Mouse (Mus musculus): ENCODE measurements around the gene Smok2b.
"Not testable (repeated sequence)": the region's sequence is repeated elsewhere in the genome, so short reads cannot be mapped to it uniquely, and the experiment has no call there.

The Smok2b gene

DNA sequence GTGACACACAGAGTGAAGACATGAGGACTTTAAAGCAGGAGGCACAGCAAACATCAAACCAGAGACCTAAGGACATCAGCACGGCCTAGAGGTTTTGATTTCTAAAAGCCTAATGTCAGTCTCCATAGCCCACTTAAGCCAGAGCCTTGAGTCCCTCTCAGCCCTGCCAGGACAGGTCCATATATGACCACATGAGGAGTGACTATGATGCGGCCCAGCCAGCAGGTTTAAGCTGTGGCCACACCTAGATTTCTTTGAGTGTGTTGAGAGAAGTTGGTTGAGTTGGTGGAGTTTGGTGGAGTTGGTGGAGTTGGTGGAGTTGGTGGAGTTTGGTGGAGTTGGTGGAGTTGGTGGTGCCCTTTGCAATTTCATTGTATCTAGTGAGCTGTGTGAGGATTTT is at the start of gene Smok2b:
Gene Smok2b (plus strand): TSS at position 301 of the 400 bp plus-strand sequence.
- not testable (repeated sequence) for DNase-seq (ENCODE audit: low read depth)

DNA sequence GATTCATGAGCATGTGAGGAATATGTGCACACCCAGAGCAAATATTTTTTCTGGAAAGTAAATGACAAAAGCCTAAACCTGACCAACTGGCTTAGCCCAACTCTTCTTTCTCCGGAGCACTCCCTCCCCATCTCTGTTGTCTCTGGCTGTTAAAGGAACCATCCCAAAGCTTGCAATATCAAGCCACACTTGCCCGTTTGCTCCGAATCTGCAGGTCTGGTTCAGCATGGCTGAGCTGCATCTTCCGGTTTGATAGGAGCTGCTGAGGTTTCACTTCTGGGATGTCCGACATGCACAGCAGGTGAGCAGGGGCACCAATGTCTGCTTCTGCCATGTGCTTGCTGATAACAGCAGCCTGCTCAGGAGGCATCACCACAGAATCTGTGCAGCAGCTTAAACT is 49.6 kb upstream of the Smok2b start:
- not testable (repeated sequence) for DNase-seq (ENCODE audit: low read depth)

DNA sequence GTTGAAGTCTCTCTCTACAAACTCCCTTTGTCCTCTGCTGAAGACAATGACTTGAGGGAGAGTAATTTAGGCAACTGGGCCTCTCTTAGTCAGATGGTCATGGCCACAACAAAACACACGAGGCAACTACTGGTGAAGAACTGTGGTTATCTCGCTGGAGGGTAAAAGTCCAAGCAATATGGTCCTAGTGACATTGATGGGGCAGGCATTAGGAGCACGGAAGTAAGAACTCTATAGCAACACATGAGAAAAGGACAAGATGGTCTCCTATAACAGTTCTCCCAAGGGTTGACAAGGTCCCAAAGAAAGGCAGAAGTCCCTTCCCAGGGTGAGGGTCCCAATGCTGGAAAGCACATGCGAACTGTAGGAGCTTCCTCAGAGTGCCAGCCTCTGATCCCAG is 47.3 kb upstream of the Smok2b start:
- DNase-seq (ENCODE audit: low read depth): not testable (repeated sequence)

DNA sequence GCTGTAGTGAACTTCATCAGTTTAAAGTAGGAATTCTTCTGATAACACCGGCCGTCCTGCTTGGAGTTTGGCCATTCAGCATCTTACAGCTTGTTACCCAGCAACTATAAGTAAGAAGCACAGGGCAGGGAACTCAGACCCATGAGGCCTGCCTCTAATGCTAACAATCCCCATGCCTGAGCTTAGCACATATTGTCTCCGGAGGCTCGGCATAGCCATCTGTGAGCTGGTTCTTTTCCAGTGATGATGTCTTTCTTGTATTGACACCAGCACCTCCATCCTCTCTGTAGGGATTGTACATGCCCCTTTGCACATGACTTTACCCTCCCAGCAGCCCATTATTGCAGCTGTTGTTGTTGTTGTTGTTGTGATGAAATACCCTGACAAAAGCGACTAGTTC is 45.5 kb upstream of the Smok2b start:
- DNase-seq (ENCODE audit: low read depth): not testable (repeated sequence)

DNA sequence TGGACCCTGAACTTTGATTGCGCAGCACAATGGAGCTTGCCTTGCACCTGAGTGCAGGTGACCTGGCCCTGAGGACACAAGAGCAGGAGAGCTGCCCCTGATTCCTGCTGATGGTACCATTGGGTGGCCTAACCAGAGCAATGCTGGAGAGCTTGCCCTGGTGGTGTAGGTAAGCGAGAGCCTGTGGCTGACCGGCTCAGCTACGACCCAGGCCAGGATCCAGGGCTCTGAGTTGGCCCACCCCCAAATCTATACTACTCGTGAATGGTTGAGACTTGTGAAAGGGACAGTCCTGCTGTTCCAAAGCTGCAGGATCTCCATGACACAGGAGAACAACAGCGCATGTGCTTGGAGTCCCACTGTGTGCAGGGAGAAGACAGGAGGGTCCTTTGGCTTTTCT is 43.5 kb upstream of the Smok2b start:
- DNase-seq (ENCODE audit: low read depth): not testable (repeated sequence)

DNA sequence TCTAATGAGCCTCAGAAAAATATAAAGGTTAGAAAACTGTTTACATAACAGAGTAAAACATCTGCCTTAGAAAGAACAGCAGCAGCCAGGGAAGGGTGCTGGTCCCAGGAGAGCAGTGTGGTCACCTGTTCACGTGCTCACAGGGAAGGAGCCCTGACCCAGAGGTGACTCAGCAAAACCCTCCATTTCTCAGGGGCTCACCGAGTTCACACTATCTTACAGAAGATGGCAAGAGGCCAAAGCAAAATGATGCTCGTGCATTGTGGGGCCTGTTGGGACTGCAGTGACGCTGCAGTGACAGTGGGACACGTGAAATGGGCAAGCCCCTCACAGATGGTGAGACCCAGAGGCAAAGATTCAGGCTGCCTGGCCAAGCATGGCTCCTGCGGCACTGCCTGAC is 42.4 kb upstream of the Smok2b start:
- DNase-seq (ENCODE audit: low read depth): not testable (repeated sequence)

DNA sequence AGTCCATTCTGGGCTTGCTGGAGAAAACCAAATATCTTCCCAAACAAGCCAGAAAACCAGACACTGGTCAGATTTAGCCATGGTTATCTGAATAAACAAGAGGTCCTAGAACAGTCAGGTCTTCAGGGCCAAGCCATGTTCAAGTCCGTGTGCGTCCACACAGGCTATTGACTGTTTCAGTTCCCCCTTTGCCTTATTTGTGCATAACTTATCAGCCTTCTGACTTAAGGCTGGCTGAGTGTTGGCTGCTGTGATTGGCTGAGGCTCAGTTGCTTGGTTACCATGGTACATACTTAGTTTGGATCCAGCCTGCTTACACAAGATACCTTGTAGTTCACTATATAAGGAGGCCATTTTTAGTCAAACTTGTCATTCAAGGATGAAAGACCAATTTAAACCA is 41.2 kb upstream of the Smok2b start:
- DNase-seq (ENCODE audit: low read depth): not testable (repeated sequence)

DNA sequence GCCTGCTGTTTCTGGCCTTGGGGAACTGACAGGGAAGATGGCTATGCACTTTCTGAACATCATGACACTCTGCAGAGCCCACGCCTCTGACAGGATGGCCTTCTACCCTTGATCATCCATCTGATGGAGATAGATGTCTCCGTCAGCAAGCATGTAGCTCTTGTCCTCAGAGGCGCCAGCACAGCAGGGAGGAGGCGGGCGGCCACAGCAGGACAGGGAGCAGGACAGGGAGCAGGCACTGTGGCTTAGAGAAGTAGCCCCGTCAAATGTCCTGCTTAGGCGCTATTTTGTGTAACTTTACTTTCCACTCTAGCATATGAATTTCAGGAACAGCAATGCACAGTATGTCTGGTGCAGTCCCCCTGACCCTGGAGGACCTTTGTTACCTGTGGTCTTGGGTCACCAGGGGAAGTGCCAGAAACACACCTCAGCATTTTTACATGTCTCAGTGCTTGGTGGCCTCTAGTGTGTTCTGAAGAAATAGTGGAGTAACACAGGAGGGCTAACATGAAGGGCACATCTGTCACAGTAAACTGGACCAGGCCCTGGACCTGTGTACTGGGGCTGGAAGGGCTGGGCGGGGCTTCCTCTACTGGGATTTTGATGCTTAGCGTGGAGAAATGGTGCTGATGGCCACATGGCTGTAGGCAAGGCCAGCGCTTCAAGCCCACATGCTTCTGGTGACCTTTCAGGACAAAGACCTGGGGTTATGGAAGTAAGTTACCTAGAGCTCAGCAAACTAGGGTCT is 39.0 kb upstream of the Smok2b start:
- DNase-seq (ENCODE audit: low read depth): not testable (repeated sequence)

DNA sequence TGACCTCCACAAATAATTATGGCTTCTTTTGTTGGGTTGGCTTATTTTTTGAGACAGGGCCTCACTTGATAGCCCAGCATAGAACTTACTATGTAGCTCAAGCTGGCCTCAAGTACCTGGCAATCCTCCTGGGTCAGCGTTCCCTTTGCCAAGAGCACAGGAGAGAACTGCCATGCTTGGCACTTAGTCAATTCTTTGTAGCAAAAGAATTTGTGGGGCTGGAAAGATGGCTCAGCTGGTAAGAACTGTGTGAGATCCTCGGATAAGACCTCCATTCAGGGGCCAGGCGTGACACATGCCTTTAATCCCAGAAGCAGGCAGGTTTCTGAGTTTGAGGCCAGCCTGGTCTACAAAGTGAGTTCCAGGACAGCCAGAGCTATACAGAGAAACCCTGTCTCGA is 33.6 kb upstream of the Smok2b start:
- DNase-seq (ENCODE audit: low read depth): not testable (repeated sequence)

DNA sequence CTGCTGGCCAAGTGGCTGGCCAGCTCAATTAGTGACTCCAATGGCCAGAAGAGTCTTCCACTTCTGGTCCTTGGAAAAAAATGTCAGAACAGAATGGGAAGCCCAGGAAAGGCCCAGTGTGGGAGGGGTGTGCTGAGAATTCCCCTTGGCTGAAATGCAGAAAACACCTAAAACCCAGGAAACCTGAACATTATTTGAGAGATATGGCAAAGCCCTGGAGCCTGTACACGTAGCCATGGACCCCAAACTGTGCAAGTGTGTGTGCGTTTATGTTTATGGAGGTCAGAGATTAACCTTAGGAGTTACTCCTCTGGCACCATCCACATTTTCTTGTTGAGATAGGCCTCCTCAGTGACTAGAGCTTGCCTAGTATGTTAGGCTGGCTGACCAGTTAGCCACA is 31.2 kb upstream of the Smok2b start:
- DNase-seq (ENCODE audit: low read depth): not testable (repeated sequence)

DNA sequence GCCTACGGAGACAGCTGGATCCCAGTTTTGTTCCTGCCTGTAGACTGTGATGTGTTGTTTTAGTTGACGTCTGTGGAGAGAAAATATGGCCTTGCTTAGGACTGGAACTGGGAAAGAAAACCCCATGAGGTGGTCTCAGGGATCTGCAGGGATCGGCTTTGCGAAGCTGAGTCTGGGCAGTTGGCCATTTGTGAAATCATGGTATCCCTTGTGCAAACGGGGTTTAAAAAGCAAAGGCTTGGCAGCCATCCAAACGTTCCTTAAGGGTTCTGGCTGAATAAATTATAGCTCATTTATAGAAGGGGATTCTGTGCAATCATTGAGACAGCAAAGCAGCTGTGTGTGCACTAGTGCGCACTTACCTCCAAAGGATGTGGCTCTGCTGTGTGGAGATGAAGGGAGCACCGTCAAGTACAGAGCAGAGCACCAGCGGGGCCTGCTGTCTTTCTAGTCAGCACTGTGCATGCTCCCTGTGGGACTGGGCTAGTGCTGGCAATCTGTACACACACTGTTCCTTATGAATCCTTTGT is 30.1 kb upstream of the Smok2b start:
- peak; percentile 54 for DNase-seq (ENCODE audit: low read depth)

DNA sequence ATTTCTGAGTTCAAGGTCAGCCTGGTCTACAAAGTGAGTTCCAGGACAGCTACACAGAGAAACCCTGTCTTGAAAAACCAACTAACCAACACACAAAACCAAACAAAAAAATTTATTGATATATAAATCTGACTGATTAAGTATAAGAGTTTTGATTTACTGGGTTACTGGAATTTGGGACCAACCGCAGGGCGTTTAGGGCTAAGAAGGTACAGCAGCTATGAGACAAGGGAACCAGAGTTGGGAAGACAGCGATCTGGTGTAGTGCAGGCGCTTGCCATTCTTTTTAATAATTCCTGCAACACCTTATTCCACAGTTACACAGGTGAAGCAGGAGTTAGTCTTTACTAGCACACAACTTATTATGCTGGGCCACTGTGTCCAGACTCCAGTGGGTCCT is 28.5 kb upstream of the Smok2b start:
- DNase-seq (ENCODE audit: low read depth): not testable (repeated sequence)

DNA sequence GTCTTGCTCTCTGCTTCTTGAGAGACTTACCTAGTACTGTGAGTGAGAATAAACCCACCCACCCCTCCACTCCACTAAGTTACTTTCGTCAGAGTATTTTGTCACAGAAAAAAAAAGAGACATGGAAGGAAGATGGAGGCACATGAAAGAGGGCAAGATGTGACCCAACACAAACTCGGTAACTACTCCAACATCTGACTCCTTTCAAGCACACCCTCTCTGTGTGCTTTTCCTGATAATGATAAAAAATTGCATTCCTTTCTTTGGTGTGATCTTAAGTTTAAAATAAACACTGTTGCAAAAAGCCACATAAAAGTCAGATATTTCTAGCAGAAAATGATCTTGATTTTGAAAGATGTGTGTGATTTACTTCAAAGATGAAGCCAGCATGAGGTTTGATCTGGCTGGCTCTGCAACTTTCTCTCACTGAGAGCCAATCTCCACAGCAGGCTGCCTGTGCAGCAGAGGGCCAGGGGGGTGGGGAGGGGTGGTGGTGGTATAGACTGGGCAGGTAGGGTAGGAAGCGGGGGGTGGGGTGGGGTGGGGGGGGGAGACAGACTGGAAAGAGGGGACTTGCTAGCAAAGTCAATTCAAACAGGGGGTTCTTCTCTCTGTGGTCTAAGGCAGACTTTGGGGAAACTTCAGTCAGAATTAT is 27.5 kb upstream of the Smok2b start:
- DNase-seq (ENCODE audit: low read depth): not testable (repeated sequence)

DNA sequence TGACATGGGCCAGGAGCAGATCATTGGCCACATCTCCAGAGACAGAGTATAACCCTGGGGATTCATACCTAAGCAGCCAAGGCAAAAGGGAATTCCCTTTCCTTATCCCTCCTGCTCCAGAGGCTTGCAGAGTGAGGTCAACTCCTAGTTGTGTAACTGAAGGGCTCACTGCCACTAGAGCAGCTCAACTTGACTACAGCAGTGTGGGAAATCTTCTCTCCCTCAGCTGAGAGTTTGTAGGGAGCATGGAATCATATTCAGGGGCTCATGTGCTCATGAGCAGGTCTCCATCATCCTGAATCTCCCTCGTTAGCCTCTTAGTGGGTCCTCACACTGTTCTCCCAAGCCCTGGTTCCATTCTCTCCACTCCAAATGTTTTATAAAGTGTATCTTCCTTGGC is 24.8 kb upstream of the Smok2b start:
- not testable (repeated sequence) for DNase-seq (ENCODE audit: low read depth)

DNA sequence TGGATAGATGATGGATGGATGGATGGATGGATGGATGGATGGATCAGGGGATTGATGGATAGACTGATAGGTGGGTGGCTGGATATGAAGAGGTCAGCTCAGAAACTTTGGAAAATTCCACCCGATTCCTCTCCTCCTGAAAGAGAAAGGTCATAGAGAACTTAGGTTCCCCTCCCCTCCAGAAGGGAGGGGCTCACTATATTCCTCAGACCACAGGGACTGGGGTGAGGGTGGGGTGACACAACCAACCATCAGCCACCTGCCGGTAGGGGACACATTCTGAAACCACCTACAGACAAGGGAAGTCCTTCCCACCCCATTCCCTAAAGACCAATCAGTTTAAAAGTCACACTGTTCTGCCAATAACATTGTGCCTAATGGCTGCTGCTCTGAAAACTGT is 23.6 kb upstream of the Smok2b start:
- DNase-seq (ENCODE audit: low read depth): no peak

DNA sequence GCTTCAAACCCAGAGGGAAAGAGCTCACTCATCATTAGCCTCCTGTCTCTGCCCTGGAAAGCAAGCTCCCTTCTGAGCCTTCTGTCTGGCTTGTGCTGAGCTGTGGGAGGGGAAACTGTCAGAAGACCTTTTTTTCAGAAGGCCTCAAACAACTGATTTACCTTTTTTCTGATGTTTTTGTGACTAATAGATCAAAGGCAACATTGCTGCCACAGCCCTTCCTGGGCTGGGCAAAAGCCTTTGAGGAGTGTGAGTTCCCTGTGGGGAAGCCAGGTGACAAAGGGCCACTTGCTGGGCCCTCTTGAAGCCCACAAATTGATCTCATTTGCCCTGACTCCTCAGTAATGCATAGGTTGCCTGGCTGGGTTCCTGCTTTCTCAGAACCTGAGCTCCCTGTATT is 21.6 kb upstream of the Smok2b start:
- not testable (repeated sequence) for DNase-seq (ENCODE audit: low read depth)

DNA sequence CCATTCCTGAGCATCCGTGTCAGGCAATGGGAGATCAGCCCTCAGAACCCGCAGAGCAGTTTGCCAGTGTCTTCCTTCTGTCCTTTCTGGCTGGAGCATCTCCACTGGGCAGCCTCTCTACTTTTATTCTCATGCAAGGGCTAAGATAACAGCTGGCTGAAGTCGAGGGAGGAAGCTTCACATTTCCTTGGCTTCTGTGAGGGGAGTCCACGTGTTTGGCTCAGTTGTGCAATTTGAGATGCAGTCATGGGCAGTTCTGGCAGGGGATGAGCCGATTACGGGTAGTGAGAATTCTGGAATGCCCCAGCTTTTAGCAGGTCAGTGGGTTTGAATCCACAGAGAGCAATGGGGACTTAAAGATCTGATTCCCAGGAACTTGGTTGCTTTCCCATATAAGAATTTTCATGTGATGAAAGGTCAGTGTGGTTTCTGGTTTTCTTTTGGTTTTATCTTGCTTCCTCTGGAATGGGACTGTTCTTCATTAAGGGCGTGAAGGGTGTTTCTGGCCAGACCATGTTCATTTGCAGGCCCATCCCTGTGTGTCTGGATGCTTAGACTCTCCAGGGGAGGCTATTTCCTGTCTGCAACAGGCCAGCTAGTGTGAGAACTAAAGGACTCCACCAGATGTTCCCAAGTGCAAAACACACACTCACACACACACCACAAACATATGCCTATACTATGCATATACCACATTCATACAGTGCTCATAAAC is 17.8 kb upstream of the Smok2b start:
- peak; percentile 41 for DNase-seq (ENCODE audit: low read depth)

DNA sequence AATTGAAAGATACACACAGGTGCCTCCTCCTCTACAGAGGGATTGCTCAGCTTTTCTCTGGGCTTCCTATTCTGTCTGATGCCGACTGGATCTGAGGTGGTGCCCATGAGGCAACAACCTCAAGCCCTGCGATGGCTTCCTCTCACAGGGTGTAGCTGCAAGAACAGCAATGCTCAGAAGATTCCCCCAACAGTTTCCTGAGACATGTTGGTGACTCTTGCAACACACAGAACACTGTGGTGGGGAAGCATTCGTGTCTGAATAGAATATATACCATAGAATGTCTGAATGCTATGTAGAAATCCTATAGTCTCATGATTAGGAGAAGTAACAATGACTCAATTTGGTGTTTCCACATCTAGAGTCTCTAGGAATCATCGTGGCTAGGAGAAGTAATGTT is 15.9 kb upstream of the Smok2b start:
- no peak for DNase-seq (ENCODE audit: low read depth)

DNA sequence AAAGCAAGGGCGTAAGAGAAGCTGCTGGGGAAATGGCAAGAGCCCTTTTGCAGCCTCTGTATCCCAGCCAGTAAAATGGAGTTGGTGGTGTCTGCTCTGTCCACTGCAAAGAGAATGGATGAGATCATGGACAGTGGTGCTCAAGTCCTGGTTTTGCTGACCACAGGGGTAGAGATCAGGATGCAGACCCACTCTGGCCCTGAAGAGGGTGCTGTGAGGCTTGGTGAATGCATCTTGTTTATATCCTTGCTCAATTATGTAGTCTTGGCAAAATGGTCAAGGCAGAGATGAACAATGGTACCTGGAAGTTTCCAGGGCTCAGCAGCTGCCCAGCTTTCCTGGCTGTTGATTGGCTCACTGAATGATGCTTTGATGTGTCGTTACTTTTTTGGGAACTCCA is 14.5 kb upstream of the Smok2b start:
- DNase-seq (ENCODE audit: low read depth): no peak

DNA sequence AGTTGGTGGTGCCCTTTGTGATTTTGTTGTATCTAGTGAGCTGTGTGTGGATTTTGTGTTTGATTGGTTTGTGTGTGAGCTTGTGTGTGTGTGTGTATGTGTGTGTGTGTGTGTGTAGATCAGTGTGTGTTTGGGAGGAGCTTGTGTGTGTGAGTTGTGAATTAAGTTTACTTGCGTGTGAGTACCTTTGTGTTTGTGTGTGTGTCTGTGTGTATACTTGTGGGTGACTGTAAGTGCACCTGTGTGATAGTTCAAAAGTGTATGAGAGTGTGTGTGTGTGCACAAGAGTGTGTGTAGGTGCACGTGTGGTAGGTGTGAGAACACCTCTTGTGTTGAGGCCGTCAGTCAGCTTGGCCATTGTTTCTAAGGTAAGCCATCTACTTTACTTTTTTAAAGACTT is 9.2 kb upstream of the Smok2b start, which contains the start of gene Smok2a:
Gene Smok2a (plus strand): TSS at position 301 of the 400 bp plus-strand sequence.
- DNase-seq (ENCODE audit: low read depth): no peak

DNA sequence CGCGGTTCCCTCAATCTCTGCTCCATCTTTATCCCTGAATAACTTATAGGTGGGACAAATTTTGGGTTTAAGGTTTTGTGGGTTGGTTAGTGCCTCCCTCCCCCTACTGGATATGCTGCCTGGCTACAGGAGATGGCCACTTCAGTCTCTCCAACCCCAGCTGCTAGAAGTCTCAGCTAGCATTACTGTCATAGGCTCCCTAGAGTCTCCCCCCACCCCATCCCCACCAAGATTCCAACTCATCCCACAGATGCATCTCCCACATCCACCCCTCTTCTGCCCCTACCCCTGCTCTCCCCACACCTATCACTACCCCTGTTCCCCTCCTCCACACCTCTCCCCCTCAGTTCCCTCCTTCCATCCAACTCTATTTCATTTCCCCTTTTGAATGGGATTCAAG is 8.1 kb upstream of the Smok2b start:
- DNase-seq (ENCODE audit: low read depth): not testable (repeated sequence)

DNA sequence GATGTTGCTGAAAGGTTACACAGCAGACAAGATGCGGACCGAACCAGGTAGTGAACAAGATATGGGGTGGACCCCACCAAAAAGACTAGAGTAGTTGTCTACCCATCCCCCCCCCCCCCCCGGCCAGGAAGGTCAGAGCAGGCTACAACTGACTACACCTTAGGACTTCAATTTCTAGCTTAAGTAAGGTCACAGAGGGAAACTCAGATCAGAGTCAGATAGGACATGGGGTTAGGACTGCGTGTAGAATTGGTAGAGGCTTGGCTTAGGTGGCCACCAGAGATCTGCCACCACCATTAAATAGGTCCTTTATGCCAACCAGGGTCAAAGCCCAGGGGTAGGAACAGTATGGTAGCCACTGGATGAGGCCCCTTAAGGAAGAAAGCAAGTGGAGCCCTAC is 9.4 kb downstream of the Smok2b start:
- not testable (repeated sequence) for DNase-seq (ENCODE audit: low read depth)

All from NIH3T3 (cell line).